Mouse (Mus musculus) limb, embryonic 14.5 days (tissue): ENCODE measurements around the gene Car5a. TPM values are rescaled to one million over a fixed set of nuclear protein-coding genes. Genes with fewer than 3 reads are reported as not detected.

ENCODE experiments used
- ATAC-seq: fragments of 200-750 bp; cut with Nextera tagmentation; 2 replicates; pipeline ENCODE4 v1.8.0; 2017; ENCODE audit warnings: low read depth, moderate number of reproducible peaks, moderate TSS enrichment; ENCODE audit not compliant: low FRiP score
- DNase-seq: peaks from one replicate; pipeline ENCODE4 v3.0.0-alpha.2; 2015; ENCODE audit warnings: low spot score
- H3K27ac ChIP-seq: fragments of 300-500 bp; sonication (generic); replicated peaks from 2 replicates; pipeline ENCODE4 v1.5.1; 2014; ENCODE audit warnings: low read depth, mild to moderate bottlenecking, low read length, moderate library complexity, mixed read lengths
- H3K27me3 ChIP-seq: fragments of 300-500 bp; sonication (generic); 2 replicates; pipeline ENCODE4 v1.6.1; 2014; ENCODE audit warnings: low read length, mixed read lengths; ENCODE audit not compliant: control insufficient read depth, insufficient read depth
- H3K36me3 ChIP-seq: fragments of 300-500 bp; sonication (generic); 2 replicates; pipeline ENCODE4 v1.6.1; 2014; ENCODE audit warnings: mild to moderate bottlenecking, low read length, moderate library complexity, mixed read lengths; ENCODE audit not compliant: control insufficient read depth, insufficient read depth
- H3K4me1 ChIP-seq: fragments of 300-500 bp; sonication (generic); 2 replicates; pipeline ENCODE4 v1.6.1; 2014; ENCODE audit warnings: antibody characterized with exemption, low read length, mixed read lengths; ENCODE audit not compliant: control insufficient read depth, insufficient read depth
- H3K4me2 ChIP-seq: fragments of 300-500 bp; sonication (generic); replicated peaks from 2 replicates; pipeline ENCODE4 v1.6.1; 2014; ENCODE audit warnings: low read depth, mild to moderate bottlenecking, low read length, moderate library complexity; ENCODE audit not compliant: severe bottlenecking
- H3K4me3 ChIP-seq: fragments of 300-500 bp; sonication (generic); replicated peaks from 2 replicates; pipeline ENCODE4 v1.5.1; 2014; ENCODE audit warnings: low read length
- H3K9ac ChIP-seq: fragments of 300-500 bp; sonication (generic); 2 replicates; pipeline ENCODE4 v1.6.1; 2014; ENCODE audit warnings: mild to moderate bottlenecking, low read depth, low read length, moderate library complexity; ENCODE audit not compliant: severe bottlenecking
- H3K9me3 ChIP-seq: fragments of 300-500 bp; sonication (generic); 2 replicates; pipeline ENCODE4 v1.6.1; 2016; ENCODE audit warnings: low read length; ENCODE audit not compliant: control insufficient read depth
- POLR2A ChIP-seq: fragments of 200-500 bp; IDR thresholded peaks from 2 replicates; pipeline ENCODE4 v1.8.0; 2012; ENCODE audit warnings: inconsistent platforms, mild to moderate bottlenecking, moderate library complexity, borderline replicate concordance; ENCODE audit not compliant: insufficient read depth, insufficient read length; ENCODE audit errors: extremely low read depth
- whole genome bisulfite sequencing: fragments of 180-500 bp; shearing (Covaris S2); extraction: QIAGEN DNeasy Blood & Tissue Kit; methylation state at CpG from one replicate; pipeline ENCODE4 v1.1.7; 2014; 5-methylcytosine and 5-hydroxymethylcytosine counted together
- polyA plus RNA-seq, 2 experiments: library from polyadenylated mRNA; depleted of rRNA in 1 of 2; stranded (reverse) in 1 of 2; unstranded in 1 of 2; fragments of >200 nt; fragmentation: Nextera tagmentation in 1 of 2; extraction: Ambion mirVana in 1 of 2; gene quantifications; 2 replicates each; pipeline versions ENCODE4 v1.2.1 to v1.2.3; 2012 to 2014

The Car5a gene
- polyA plus RNA-seq, 2 experiments, result not detected

GRCm38 (mm10) chr8:121909663-121910062 is 35.0 kb downstream of the Car5a start:
- no peak overlapping the region for H3K4me3 ChIP-seq
- H3K9me3 ChIP-seq, result no peaks in the 10 kb centered on the region
- H3K27me3 ChIP-seq, result no peaks in the 10 kb centered on the region
- H3K9ac ChIP-seq, result no peak overlapping the region
- no peak for TF ChIP-seq POLR2A
- H3K4me2 ChIP-seq, result no peak overlapping the region
- WGBS, result 3% methylated on average over 6 of the region's 6 CpGs
- no peak overlapping the region for H3K27ac ChIP-seq
- no peaks in the 10 kb centered on the region for H3K36me3 ChIP-seq
- peaks cover 18% of the 10 kb centered on the region for H3K4me1 ChIP-seq
- DNase-seq (peak; percentile 80), ATAC-seq (no peak)

GRCm38 (mm10) chr8:121909148-121909541 is 35.6 kb downstream of the Car5a start:
- no peaks in the 10 kb centered on the region for H3K9me3 ChIP-seq
- H3K36me3 ChIP-seq, result no peaks in the 10 kb centered on the region
- TF ChIP-seq POLR2A, result no peak
- H3K9ac ChIP-seq, result no peak overlapping the region
- DNase-seq (no peak), ATAC-seq (no peak)
- no peaks in the 10 kb centered on the region for H3K27me3 ChIP-seq
- no peak overlapping the region for H3K27ac ChIP-seq
- H3K4me3 ChIP-seq, result no peak overlapping the region
- WGBS, result 58% methylated on average over 8 of the region's 8 CpGs
- peaks cover 18% of the 10 kb centered on the region for H3K4me1 ChIP-seq
- H3K4me2 ChIP-seq, result no peak overlapping the region

- H3K4me2 ChIP-seq, result no peak overlapping the region
- no peak overlapping the region for H3K9ac ChIP-seq
- H3K36me3 ChIP-seq, result no peaks in the 10 kb centered on the region
- TF ChIP-seq POLR2A, result no peak
- WGBS, result 46% methylated on average over 8 of the region's 8 CpGs
- H3K4me1 ChIP-seq, result peaks cover 18% of the 10 kb centered on the region
- no peak overlapping the region for H3K27ac ChIP-seq
- no peaks in the 10 kb centered on the region for H3K9me3 ChIP-seq
- no peak overlapping the region for H3K4me3 ChIP-seq
- H3K27me3 ChIP-seq, result no peaks in the 10 kb centered on the region
- DNase-seq (no peak), ATAC-seq (no peak)
Measured at GRCm38 (mm10) chr8:121908378-121909147, 36.1 kb downstream of the Car5a start.

- no peaks in the 10 kb centered on the region for H3K9me3 ChIP-seq
- peak within 1 kb of the TSS; percentile 98 for H3K4me2 ChIP-seq
- peak within 1 kb of the TSS; percentile 62 for H3K9ac ChIP-seq
- peak; percentile 94 for ATAC-seq
- DNase-seq, result peak; percentile 98
- 0 out of 2 replicates have a peak, but pooled peaks have one; percentile 67 for TF ChIP-seq POLR2A
- H3K36me3 ChIP-seq, result no peaks in the 10 kb centered on the region
- 0 out of 2 replicates have a peak within 1 kb of the TSS, but pooled peaks have one; percentile 13 for H3K27ac ChIP-seq
- peaks cover 18% of the 10 kb centered on the region for H3K4me1 ChIP-seq
- H3K4me3 ChIP-seq, result peak within 1 kb of the TSS; percentile 77
- WGBS, result under 1% methylated on average over 42 of the region's 61 CpGs
- H3K27me3 ChIP-seq, result no peaks in the 10 kb centered on the region
Measured at GRCm38 (mm10) chr8:121907587-121908248, 37.0 kb downstream of the Car5a start, which contains the start of gene Slc7a5. TSS of gene Slc7a5 (minus strand) at chr8:121907694.
